Mouse (Mus musculus): ENCODE results near the gene Btf3.

GRCm38 (mm10) chr13:98275646-98276045 is 41.2 kb downstream of the Btf3 start:
- TF ChIP-seq CTCF (conservative IDR thresholded peaks at IDR 0.05; ENCODE audit: low read length) (no peak), POU5F1 (IDR thresholded peaks at IDR 0.05; ENCODE audit: borderline replicate concordance, low read length) (no peak)

Measured in E14TG2a.4 (cell line).